Mouse (Mus musculus) brain, embryonic 14.5 days (tissue): ENCODE data around the gene Plk4. TPM values are rescaled to one million over a fixed set of nuclear protein-coding genes. Genes with fewer than 3 reads are reported as not detected.
"Not testable (repeated sequence)": the region's sequence is repeated elsewhere in the genome, so short reads cannot be mapped to it uniquely, and the experiment has no call there.

Experiments used
- DNase-seq: peaks from one replicate; pipeline ENCODE4 v3.0.0-alpha.2; 2011; ENCODE audit warnings: low read depth
- CTCF ChIP-seq: fragments of 200-500 bp; IDR thresholded peaks from 2 replicates; pipeline ENCODE4 v1.5.1; 2012; ENCODE audit warnings: inconsistent platforms, mild to moderate bottlenecking, moderate library complexity, borderline replicate concordance; ENCODE audit not compliant: insufficient read depth, insufficient read length; ENCODE audit errors: extremely low read depth
- polyA plus RNA-seq: library from polyadenylated mRNA; depleted of rRNA; stranded (reverse); fragments of >200 nt; gene quantifications from 2 replicates; pipeline ENCODE4 v1.2.3, GENCODE M21; 2012; rRNA removed

Gene Plk4
- polyA plus RNA-seq, 1 experiment: 12.9 TPM

DNA sequence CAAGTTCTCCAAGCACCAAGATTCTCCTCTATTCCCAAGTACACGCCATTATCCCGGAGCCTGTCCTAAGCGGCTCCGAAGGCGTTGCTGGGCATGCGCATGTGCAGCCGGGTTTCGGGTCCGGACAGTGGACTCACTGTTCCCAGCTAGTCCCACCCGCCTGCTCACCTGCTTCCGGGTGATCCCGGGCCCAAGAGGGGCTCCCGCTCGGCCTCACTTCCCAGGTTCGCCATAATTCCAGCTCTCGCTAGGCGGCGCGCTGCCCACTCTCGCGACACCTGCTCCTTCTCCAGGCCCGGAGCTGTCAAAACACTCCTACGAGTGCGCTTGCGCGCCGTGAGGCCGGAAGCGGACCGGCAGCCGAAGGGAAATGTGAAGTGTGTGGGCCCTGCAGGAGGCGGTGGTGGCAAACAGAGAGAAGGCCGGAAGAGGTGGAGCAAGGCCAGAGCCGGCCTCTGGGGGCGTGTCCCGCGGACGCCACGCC, 46.7 kb downstream of the Plk4 start, which contains the start of gene Mfsd8:
Gene Mfsd8 (minus strand): TSS at position 414 of the 484 bp plus-strand sequence.
- peak; percentile 52 for TF ChIP-seq CTCF
- DNase-seq: peak; percentile 99

DNA sequence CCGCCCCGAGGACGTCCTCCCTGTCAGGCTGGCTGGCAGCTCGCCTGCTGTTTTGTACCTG, 47.0 kb downstream of the Plk4 start, which contains the start of gene Abhd18:
Gene Abhd18 (plus strand): TSS at position 14 of the 61 bp plus-strand sequence.
- not testable (repeated sequence) for DNase-seq

DNA sequence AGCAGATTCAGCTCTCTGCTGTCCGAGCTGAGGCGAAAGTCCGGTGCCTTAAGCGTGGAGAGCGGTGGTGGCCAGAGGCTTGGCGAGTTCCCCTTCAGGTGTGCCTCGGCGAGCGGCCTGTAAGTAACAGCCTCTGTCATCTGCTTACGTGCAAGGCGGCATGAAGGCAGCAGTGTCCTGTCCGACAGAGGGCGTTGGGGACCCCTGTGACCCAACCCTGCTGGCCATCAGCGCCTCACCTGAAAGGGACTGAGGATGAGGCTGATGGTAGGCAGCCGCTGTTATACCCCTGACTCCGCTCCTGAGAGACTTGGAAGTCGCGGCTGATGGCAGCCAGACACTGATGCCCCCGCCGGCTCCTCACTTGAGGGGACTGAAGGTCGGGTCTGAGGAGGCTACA, 47.2 kb downstream of the Plk4 start:
- DNase-seq: peak; percentile 73
- TF ChIP-seq CTCF: peak; percentile 23; the same call in 1 of the 2 replicates

DNA sequence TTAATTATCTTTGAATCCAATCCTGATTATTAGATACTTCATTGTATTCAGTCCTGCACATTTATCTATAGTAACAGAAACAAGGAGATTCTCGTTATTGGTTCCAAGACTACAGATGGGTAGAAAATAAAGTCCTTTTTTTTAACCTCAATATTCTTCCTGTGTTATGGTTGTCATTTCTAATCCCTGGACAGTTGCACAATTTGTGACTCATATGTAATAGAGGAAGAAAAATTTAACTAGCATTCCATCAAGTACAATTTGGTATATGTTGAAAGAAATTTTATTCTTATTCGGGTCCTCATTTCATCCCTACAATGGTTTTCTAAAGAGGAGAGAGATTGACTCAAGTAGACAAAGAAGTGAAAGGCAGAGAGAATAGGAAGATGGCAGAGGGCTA, 48.1 kb downstream of the Plk4 start:
- DNase-seq: not testable (repeated sequence)

DNA sequence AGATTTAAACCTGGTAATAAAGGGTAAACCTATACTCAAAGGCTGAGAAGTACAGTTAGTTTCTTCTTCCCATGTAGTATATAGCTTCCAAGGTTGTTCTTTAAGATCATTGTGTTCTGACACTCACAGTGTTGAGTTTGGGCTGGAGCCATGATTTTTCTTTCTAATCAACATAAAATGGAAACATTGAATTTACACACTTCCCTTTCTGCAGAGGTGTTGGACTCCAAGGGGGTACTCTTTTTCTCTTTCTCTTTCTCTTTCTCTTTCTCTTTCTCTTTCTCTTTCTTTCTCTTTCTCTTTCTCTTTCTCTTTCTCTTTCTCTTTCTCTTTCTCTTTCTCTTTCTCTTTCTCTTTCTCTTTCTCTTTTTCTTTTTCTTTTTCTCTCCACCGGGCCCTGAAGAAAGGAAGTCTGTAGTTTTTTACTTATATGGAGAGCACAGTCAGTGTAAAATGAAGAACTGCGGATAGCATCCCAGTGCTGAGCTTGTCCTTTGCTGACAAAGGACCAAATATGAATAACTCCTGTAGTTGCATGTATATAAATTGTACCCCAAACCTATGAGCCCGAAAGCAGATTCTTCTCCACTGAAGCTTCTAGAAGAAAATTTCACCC, 53.4 kb downstream of the Plk4 start:
- not testable (repeated sequence) for DNase-seq

Other genes with a start within 250 kb of the Plk4 start
- 0.21 and 0.27 TPM in 2 replicates for gene Slc25a31, start 91.2 kb upstream of the Plk4 start, polyA plus RNA-seq
- 12.0 and 21.4 TPM in 2 replicates for gene Hspa4l, start 55.5 kb upstream of the Plk4 start, polyA plus RNA-seq
- 10.8 and 13.3 TPM in 2 replicates for gene Mfsd8, start 46.9 kb downstream of the Plk4 start, polyA plus RNA-seq
- 9.5 and 11.5 TPM in 2 replicates for gene Abhd18, start 47.0 kb downstream of the Plk4 start, polyA plus RNA-seq
- 0.05 and 0.09 TPM in 2 replicates for gene 1700034I23Rik, start 102.5 kb downstream of the Plk4 start, polyA plus RNA-seq
- gene Larp1b, start 149.8 kb downstream of the Plk4 start, polyA plus RNA-seq: 5.9 and 8.4 TPM in 2 replicates